Mouse (Mus musculus) spleen, adult 2 months (tissue): Measurements from ENCODE around the gene Ano10.

Experiments used
- CTCF ChIP-seq: fragments of 200-500 bp; IDR thresholded peaks from 2 replicates; pipeline ENCODE4 v1.5.1; 2011; ENCODE audit warnings: mild to moderate bottlenecking, inconsistent platforms; ENCODE audit not compliant: insufficient read depth, insufficient read length, insufficient replicate concordance; ENCODE audit errors: extremely low read depth
- POLR2A ChIP-seq: fragments of 200-500 bp; IDR thresholded peaks from 2 replicates; pipeline ENCODE4 v1.6.1; 2011; ENCODE audit warnings: low read depth, low read length, inconsistent platforms

- TF ChIP-seq CTCF (no peak), POLR2A (no peak)
Observed at GRCm38 (mm10) chr9:122273879-122274278, 20.3 kb downstream of the Ano10 start.
